Mouse (Mus musculus) hindbrain, embryonic 16.5 days (tissue): Measurements from ENCODE around the gene Usp6nl. TPM values are rescaled to one million over a fixed set of nuclear protein-coding genes. Genes with fewer than 3 reads are reported as not detected.

Source experiments
- ATAC-seq: fragments of 200-750 bp; cut with Nextera tagmentation; 2 replicates; pipeline ENCODE4 v1.8.0; 2017; ENCODE audit warnings: moderate TSS enrichment, moderate library complexity
- H3K27ac ChIP-seq: fragments of 300-500 bp; sonication (generic); 2 replicates; pipeline ENCODE4 v1.5.1; 2014; ENCODE audit warnings: low read depth, mild to moderate bottlenecking, control low read depth, low read length, moderate library complexity
- H3K27me3 ChIP-seq: fragments of 300-500 bp; sonication (generic); replicated peaks from 2 replicates; pipeline ENCODE4 v1.6.1; 2014; ENCODE audit warnings: low read length; ENCODE audit not compliant: control insufficient read depth, insufficient read depth
- H3K36me3 ChIP-seq: fragments of 300-500 bp; sonication (generic); 2 replicates; pipeline ENCODE4 v1.6.1; 2014; ENCODE audit warnings: mild to moderate bottlenecking, low read length, moderate library complexity, mixed read lengths; ENCODE audit not compliant: control insufficient read depth, insufficient read depth
- H3K4me1 ChIP-seq: fragments of 300-500 bp; sonication (generic); 2 replicates; pipeline ENCODE4 v1.6.1; 2014; ENCODE audit warnings: low read depth, low read length; ENCODE audit not compliant: control insufficient read depth, insufficient read depth
- H3K4me2 ChIP-seq: fragments of 300-500 bp; sonication (generic); 2 replicates; pipeline ENCODE4 v1.6.1; 2014; ENCODE audit warnings: mild to moderate bottlenecking, low read length, control low read depth, moderate library complexity
- H3K4me3 ChIP-seq: fragments of 300-500 bp; sonication (generic); 2 replicates; pipeline ENCODE4 v1.5.1; 2014; ENCODE audit warnings: mild to moderate bottlenecking, low read length, control low read depth, moderate library complexity
- H3K9ac ChIP-seq: fragments of 300-500 bp; sonication (generic); 2 replicates; pipeline ENCODE4 v1.6.1; 2014; ENCODE audit warnings: low read depth, mild to moderate bottlenecking, control low read depth, low read length, moderate library complexity
- H3K9me3 ChIP-seq: fragments of 300-500 bp; sonication (generic); 2 replicates; pipeline ENCODE4 v1.6.1; 2014; ENCODE audit warnings: mild to moderate bottlenecking, low read length, moderate library complexity; ENCODE audit not compliant: control insufficient read depth
- WGBS: fragments of 180-500 bp; shearing (Covaris S2); extraction: QIAGEN DNeasy Blood & Tissue Kit; methylation state at CpG from one replicate; pipeline ENCODE4 v1.1.7; 2014; 5-methylcytosine and 5-hydroxymethylcytosine counted together
- polyA plus RNA-seq: library from polyadenylated mRNA; unstranded; fragments of >200 nt; fragmentation: Nextera tagmentation; extraction: Ambion mirVana; gene quantifications from 2 replicates; pipeline ENCODE4 v1.2.1, GENCODE M21; 2015

Gene Usp6nl
- polyA plus RNA-seq, 1 experiment from 2014 or later = 6.0 TPM

- no peaks in the 10 kb centered on the region for H3K4me1 ChIP-seq
- no peak overlapping the region for H3K9ac ChIP-seq
- no peaks in the 10 kb centered on the region for H3K27me3 ChIP-seq
- no peaks in the 10 kb centered on the region for H3K36me3 ChIP-seq
- no peak overlapping the region for H3K4me2 ChIP-seq
- ATAC-seq = no peak
- 85% methylated on average over 5 of the region's 5 CpGs for WGBS
- H3K4me3 ChIP-seq = no peak overlapping the region
- H3K27ac ChIP-seq = no peak overlapping the region
- H3K9me3 ChIP-seq = no peaks in the 10 kb centered on the region
Observed at GRCm38 (mm10) chr2:6493886-6494285, 171.4 kb downstream of the Usp6nl start.

Other genes with a start within 250 kb of the Usp6nl start
- 10.5 and 10.6 TPM in 2 replicates for gene Proser2, start 192.5 kb upstream of the Usp6nl start, polyA plus RNA-seq
- gene Echdc3, start 109.6 kb upstream of the Usp6nl start, polyA plus RNA-seq = 1.9 TPM in 2 replicates